Mouse (Mus musculus): Measurements from ENCODE around the gene Tmem240.
A peak's percentile ranks its signal among the peaks of the same experiment; 100 is the strongest.
"Not testable (repeated sequence)": the region's sequence is repeated elsewhere in the genome, so short reads cannot be mapped to it uniquely, and the experiment has no call there.

The Tmem240 gene

GRCm38 (mm10) chr4:155734350-155734941 is at the start of gene Tmem240:
Gene Tmem240, plus strand, starts transcription at chr4:155734800.
- DNase-seq (ENCODE audit: low spot score in 2 of 2): peak; percentile 74 to 75

- DNase-seq (ENCODE audit: low spot score in 2 of 2): not testable (repeated sequence)
These were observed 46.8 kb upstream of the Tmem240 start for GRCm38 (mm10) chr4:155687764-155688163.

GRCm38 (mm10) chr4:155690571-155691375 is 43.8 kb upstream of the Tmem240 start:
- no peak for DNase-seq (ENCODE audit: low spot score in 2 of 2)

- no peak for DNase-seq (ENCODE audit: low spot score in 2 of 2)
These were observed 42.2 kb upstream of the Tmem240 start for GRCm38 (mm10) chr4:155692421-155692820.

GRCm38 (mm10) chr4:155694111-155694481 is 40.5 kb upstream of the Tmem240 start, which contains the start of gene Fndc10:
Gene Fndc10, plus strand, starts transcription at chr4:155694342.
- DNase-seq (ENCODE audit: low spot score in 2 of 2): peak; percentile 41 to 49

- peak; percentile 43 to 63 for DNase-seq (ENCODE audit: low spot score in 2 of 2)
These were observed 39.9 kb upstream of the Tmem240 start for GRCm38 (mm10) chr4:155694482-155695401.

GRCm38 (mm10) chr4:155695531-155696062 is 39.0 kb upstream of the Tmem240 start:
- DNase-seq (ENCODE audit: low spot score in 2 of 2): no peak

GRCm38 (mm10) chr4:155696261-155697255 is 38.0 kb upstream of the Tmem240 start:
- DNase-seq (ENCODE audit: low spot score in 2 of 2): no peak

GRCm38 (mm10) chr4:155700425-155700824 is 34.2 kb upstream of the Tmem240 start:
- DNase-seq (ENCODE audit: low spot score in 2 of 2): no peak

- no peak for DNase-seq (ENCODE audit: low spot score in 2 of 2)
These were observed 31.1 kb upstream of the Tmem240 start for GRCm38 (mm10) chr4:155703425-155703929.

GRCm38 (mm10) chr4:155704721-155705591 is 29.6 kb upstream of the Tmem240 start, which contains the start of gene Ssu72:
Gene Ssu72, plus strand, starts transcription at chr4:155704800.
- DNase-seq (ENCODE audit: low spot score in 2 of 2): peak; percentile 88 to 92

- DNase-seq (ENCODE audit: low spot score in 2 of 2): no peak
These were observed 29.0 kb upstream of the Tmem240 start for GRCm38 (mm10) chr4:155705592-155705929.

GRCm38 (mm10) chr4:155708582-155708981 is 26.0 kb upstream of the Tmem240 start:
- no peak for DNase-seq (ENCODE audit: low spot score in 2 of 2)

GRCm38 (mm10) chr4:155708988-155709387 is 25.6 kb upstream of the Tmem240 start:
- DNase-seq (ENCODE audit: low spot score in 2 of 2): no peak

- no peak for DNase-seq (ENCODE audit: low spot score in 2 of 2)
These were observed 23.9 kb upstream of the Tmem240 start for GRCm38 (mm10) chr4:155710521-155711252.

GRCm38 (mm10) chr4:155721668-155722083 is 12.9 kb upstream of the Tmem240 start:
- DNase-seq (ENCODE audit: low spot score in 2 of 2): peak in 1 of 2 experiments; percentile 29

GRCm38 (mm10) chr4:155727993-155728392 is 6.6 kb upstream of the Tmem240 start:
- no peak for DNase-seq (ENCODE audit: low spot score in 2 of 2)

GRCm38 (mm10) chr4:155733267-155733666 is 1.3 kb upstream of the Tmem240 start:
- no peak for DNase-seq (ENCODE audit: low spot score in 2 of 2)
